Mouse (Mus musculus) brown adipose tissue, adult 24 weeks (tissue): Measurements from ENCODE around the gene Pecam1. TPM values are rescaled to one million over a fixed set of nuclear protein-coding genes. Genes with fewer than 3 reads are reported as not detected.
"Not testable (repeated sequence)": the region's sequence is repeated elsewhere in the genome, so short reads cannot be mapped to it uniquely, and the experiment has no call there.

Source experiments
- H3K27ac ChIP-seq: fragments of 200-500 bp; replicated peaks from 2 replicates; pipeline ENCODE4 v1.5.1; 2012; ENCODE audit warnings: low read depth, mild to moderate bottlenecking, low read length
- H3K4me1 ChIP-seq: fragments of 200-500 bp; 2 replicates; pipeline ENCODE4 v1.6.1; 2012; ENCODE audit warnings: low read length, mixed read lengths; ENCODE audit not compliant: control insufficient read depth, insufficient read depth, insufficient read length
- H3K4me3 ChIP-seq: fragments of 200-500 bp; 2 replicates; pipeline ENCODE4 v1.5.1; 2012; ENCODE audit warnings: low read depth, mild to moderate bottlenecking, low read length, moderate library complexity; ENCODE audit not compliant: insufficient read depth
- polyA plus RNA-seq: library from polyadenylated mRNA; stranded (reverse); fragments of >200 nt; gene quantifications from 2 replicates; pipeline ENCODE4 v1.2.4, GENCODE M21; 2012; ENCODE audit not compliant: missing spikeins, insufficient read depth, insufficient read length

The Pecam1 gene
- polyA plus RNA-seq, 1 experiment, result 31.7 TPM

DNA sequence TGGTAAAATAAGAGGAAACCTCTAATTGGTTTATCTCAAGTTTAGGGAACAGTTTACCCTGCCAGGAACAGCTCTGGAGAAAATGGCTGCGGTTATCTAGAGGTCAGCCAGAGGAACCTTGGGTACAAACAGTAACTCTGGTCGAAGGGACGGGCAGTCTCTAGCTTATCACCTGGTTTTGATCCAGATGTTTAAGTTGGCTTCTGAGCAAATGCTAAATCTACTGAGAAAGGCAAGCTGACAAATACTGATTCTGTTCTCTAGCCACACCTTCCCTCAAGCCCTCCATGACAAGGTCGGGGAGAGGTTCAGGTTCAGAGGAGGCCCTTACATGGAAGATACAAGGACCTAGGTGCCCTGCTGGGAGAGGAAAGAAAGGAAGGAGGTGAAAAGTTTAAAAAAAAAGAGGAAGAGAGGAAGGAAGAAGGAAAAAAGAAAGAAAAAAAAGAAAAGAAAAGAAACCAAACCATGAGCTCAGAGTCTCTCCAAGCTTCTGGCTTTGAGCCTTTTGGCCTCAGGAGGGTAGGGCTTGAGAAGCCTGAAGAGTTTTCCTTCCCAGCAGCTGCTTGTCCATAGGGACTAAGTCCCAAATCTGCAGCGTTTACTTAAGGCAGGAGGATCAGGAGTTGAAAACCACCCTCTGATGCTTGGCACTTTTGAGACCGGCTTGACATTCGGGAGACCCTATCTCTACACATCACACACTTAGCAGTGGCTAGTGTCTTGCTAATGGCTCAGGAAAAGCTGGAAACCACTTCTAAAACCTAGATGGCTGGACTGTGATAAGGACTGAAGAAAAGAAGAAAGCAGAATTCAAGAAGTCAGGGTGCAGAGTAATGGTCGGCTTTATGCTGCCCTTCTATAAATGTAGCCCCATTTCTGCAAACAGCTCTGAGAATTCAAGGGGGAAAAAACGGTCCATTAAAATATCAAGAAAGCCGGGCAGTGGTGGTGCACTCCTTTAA is 21.7 kb downstream of the Pecam1 start:
- peaks cover 3% of the 10 kb centered on the region; the same call in 1 of the 2 replicates for H3K4me1 ChIP-seq
- H3K27ac ChIP-seq, result peak overlapping the region; percentile 37; the same call in 1 of the 2 replicates
- H3K4me3 ChIP-seq, result no peak overlapping the region

GRCm38 (mm10) chr11:106727967-106728366 is 22.5 kb downstream of the Pecam1 start:
- Histone ChIP-seq H3K4me3 (no peak overlapping the region), H3K27ac (0 out of 2 replicates have a peak overlapping the region, but pooled peaks have one; percentile 23), H3K4me1 (peaks cover 3% of the 10 kb centered on the region; the same call in 1 of the 2 replicates)

- H3K27ac ChIP-seq, H3K4me1 ChIP-seq, H3K4me3 ChIP-seq: not testable (repeated sequence)
These were observed 25.6 kb downstream of the Pecam1 start for GRCm38 (mm10) chr11:106724916-106725235.

GRCm38 (mm10) chr11:106724176-106724915 is 26.1 kb downstream of the Pecam1 start:
- Histone ChIP-seq H3K27ac (no peak overlapping the region), H3K4me1 (peaks cover 5% of the 10 kb centered on the region), H3K4me3 (no peak overlapping the region)

GRCm38 (mm10) chr11:106723611-106724125 is 26.8 kb downstream of the Pecam1 start:
- no peak overlapping the region for H3K27ac ChIP-seq
- no peak overlapping the region for H3K4me3 ChIP-seq
- peaks cover 5% of the 10 kb centered on the region for H3K4me1 ChIP-seq

DNA sequence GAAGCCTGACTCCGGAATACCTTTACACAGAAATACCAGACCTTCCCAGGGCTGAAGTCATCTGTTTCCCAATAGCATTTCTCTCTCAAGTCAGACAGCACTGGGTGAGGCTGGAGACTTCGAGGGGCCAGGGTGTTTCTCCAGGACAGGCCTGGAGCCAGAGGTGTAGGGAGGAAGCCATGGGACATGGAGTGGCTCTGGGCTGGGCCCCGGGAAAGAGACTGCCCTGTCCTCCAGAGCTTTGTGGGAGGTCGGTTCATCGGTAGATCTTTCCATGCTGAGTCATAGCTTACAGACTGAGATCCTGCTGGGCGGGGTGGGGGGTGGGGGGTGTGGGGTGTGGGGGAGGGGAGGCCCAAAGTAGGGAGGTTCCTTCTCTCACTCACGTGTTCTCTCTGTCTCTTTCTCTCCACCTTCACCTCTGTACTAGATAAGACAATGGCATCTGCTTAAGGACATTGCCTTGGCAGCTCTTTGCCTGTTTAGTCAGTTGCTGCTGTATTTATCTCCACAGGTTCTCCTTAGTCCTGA is 27.5 kb downstream of the Pecam1 start:
- Histone ChIP-seq H3K27ac (peak overlapping the region; percentile 82), H3K4me3 (no peak overlapping the region), H3K4me1 (peaks cover 5% of the 10 kb centered on the region)

DNA sequence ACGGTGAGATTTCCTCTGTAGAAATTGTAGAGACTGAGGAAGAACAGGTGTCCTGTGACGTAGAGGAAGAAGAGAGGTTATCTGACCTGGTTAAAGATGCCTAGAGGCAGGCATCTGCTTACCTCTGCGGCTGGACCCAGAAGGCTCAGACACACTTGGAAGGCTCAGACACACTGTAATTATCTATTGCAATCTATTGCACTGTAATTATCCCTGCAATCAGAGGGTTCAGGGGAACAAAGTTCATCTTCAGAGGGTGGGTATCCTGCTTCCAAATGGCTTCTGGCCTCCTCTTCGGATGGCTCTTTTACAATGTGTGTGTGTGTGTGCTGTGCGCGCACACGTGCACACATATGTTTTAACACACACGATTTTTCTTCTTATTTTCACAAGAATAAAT is 30.0 kb downstream of the Pecam1 start:
- Histone ChIP-seq H3K4me1 (peaks cover 18% of the 10 kb centered on the region), H3K27ac (no peak overlapping the region), H3K4me3 (no peak overlapping the region)

- H3K27ac ChIP-seq, result peak overlapping the region; percentile 81
- H3K4me1 ChIP-seq, result peaks cover 13% of the 10 kb centered on the region; the same call in 1 of the 2 replicates
- no peak overlapping the region for H3K4me3 ChIP-seq
These were observed 33.9 kb downstream of the Pecam1 start for GRCm38 (mm10) chr11:106716568-106716967.

GRCm38 (mm10) chr11:106715066-106715465 is 35.4 kb downstream of the Pecam1 start:
- Histone ChIP-seq H3K4me1 (peaks cover 13% of the 10 kb centered on the region; the same call in 1 of the 2 replicates), H3K27ac (peak overlapping the region; percentile 95), H3K4me3 (peak overlapping the region; percentile 69)

DNA sequence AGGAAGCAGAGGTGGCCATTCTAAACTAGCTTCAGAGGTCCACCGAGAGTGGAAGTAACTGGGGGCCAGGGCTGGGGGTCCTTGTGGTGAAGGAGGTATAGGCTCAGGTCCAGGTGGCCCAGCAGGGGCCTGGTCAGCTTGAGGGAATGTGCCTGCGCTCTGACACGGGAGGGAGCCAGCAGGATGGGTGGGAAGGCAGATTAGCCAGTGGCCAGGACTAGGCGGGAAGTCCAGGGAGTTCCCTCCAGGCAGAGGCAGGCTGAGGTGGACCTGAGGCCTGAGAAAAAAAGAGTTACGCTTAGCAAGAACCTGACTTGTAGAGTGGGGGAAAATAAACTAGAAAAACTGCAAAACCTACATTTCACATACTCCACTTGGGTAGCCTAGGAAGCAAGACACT is 39.6 kb downstream of the Pecam1 start:
- H3K4me1 ChIP-seq, result peaks cover 8% of the 10 kb centered on the region; the same call in 1 of the 2 replicates
- peak overlapping the region; percentile 48 for H3K4me3 ChIP-seq
- H3K27ac ChIP-seq, result peak overlapping the region; percentile 79

GRCm38 (mm10) chr11:106709227-106709985 is 41.0 kb downstream of the Pecam1 start:
- peaks cover 9% of the 10 kb centered on the region for H3K4me1 ChIP-seq
- H3K4me3 ChIP-seq, result peak overlapping the region; percentile 37
- peak overlapping the region; percentile 63 for H3K27ac ChIP-seq

DNA sequence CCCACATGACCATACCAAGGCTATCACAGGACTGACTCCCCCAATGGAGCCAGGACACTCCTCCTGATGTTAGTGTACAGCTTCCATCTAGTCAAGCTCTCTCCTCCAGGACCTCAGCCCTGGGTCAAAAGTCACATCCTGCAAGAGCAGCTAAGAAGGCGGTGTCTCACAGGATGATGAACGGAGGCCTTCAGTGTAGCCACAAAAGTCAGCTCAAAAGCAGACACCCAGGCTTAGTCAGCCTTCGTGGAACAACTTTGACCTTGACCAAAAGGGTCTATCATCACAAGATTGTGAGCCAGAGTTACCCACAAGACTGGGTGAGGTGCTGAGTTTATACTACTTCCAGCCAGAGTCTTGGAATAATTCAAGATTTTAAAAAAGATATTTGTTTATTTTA is 42.6 kb downstream of the Pecam1 start:
- peak overlapping the region; percentile 5; the same call in 1 of the 2 replicates for H3K4me3 ChIP-seq
- H3K4me1 ChIP-seq, result peaks cover 9% of the 10 kb centered on the region
- H3K27ac ChIP-seq, result peak overlapping the region; percentile 10

DNA sequence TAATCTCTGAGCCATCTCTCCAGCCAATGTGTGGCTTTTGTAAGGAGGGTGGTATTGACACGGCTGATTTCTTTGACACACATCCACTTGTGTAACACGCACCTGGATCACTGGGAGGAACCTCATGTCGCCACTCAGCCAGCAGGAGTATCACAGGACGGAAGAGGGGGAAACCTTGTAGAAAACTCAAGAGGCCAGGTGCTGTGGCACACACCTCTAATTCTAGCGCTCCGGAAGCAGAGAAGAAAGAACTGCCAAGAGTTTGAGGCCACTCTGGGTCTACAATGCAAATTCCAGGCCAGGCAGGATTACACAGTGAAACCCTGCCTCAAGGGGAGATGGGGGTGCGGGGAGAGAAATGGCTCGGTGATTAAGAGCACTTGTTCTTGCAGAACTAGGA is 43.3 kb downstream of the Pecam1 start:
- Histone ChIP-seq H3K27ac (peak overlapping the region; percentile 45; the same call in 1 of the 2 replicates), H3K4me1 (peaks cover 11% of the 10 kb centered on the region), H3K4me3 (0 out of 2 replicates have a peak overlapping the region, but pooled peaks have one; percentile 7)

- Histone ChIP-seq H3K4me3 (peak overlapping the region; percentile 9; the same call in 1 of the 2 replicates), H3K27ac (0 out of 2 replicates have a peak overlapping the region, but pooled peaks have one; percentile 3), H3K4me1 (peaks cover 16% of the 10 kb centered on the region)
These were observed 44.2 kb downstream of the Pecam1 start for GRCm38 (mm10) chr11:106706212-106706611.
